Mouse (Mus musculus): ENCODE results near the gene Mtif2. TPM values are rescaled to one million over a fixed set of nuclear protein-coding genes. Genes with fewer than 3 reads are reported as not detected.

Gene Mtif2
- polyA plus RNA-seq, 1 experiment, result 14.8 TPM

DNA sequence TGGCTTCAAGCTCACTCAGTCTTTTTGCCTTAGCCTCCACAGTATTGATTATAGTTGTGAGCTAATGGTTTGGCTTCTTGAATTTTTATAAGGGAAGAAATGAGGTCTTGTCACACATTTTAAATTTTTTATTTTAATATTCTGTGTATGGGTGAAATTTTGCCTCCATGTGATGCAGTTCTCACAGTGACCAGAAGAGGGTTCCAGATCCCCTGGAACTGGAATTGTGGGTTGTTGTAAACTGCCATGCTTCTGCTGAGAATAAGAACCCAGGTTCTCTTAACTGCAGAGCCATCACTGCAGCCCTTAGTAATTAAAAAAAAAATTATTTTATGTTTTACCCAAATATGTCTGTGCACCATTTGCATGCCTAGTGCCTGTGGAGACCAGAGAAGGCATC is 53.4 kb downstream of the Mtif2 start:
- no peak overlapping the region for H3K27ac ChIP-seq (ENCODE audit: control insufficient read depth, insufficient read depth, low read depth, low read length, poor library complexity)
- H3K4me3 ChIP-seq (replicated peaks; ENCODE audit: control insufficient read depth, low read depth, low read length), result no peak overlapping the region
- H3K4me1 ChIP-seq (ENCODE audit: control insufficient read depth, insufficient read depth, low read length), result no peaks in the 10 kb centered on the region
- no peak for TF ChIP-seq POLR2A (IDR thresholded peaks at IDR 0.05; ENCODE audit: borderline replicate concordance, control insufficient read depth, low read depth, low read length)

Other genes with a start within 250 kb of the Mtif2 start
- 6.5 and 8.5 TPM in 2 replicates for gene Ccdc88a, start 152.8 kb upstream of the Mtif2 start, polyA plus RNA-seq (2011; ENCODE audit: insufficient read depth, insufficient read length, low replicate concordance, missing spikeins)
- 9.3 and 13.0 TPM in 2 replicates for gene Prorsd1, start 11.4 kb upstream of the Mtif2 start, polyA plus RNA-seq (2011; ENCODE audit: insufficient read depth, insufficient read length, low replicate concordance, missing spikeins)
- not detected in 2 replicates for gene Clhc1, start 21.5 kb downstream of the Mtif2 start, polyA plus RNA-seq (2011; ENCODE audit: insufficient read depth, insufficient read length, low replicate concordance, missing spikeins)
- gene Rps27a, start 21.7 kb downstream of the Mtif2 start, polyA plus RNA-seq (2011; ENCODE audit: insufficient read depth, insufficient read length, low replicate concordance, missing spikeins), result 1,136 and 1,963 TPM in 2 replicates
- gene Rtn4, start 166.5 kb downstream of the Mtif2 start, polyA plus RNA-seq (2011; ENCODE audit: insufficient read depth, insufficient read length, low replicate concordance, missing spikeins), result 45.8 and 128 TPM in 2 replicates

Measured in bone marrow, adult 2 months (tissue).